Mouse (Mus musculus) testis, adult 2 months (tissue): ENCODE data around the gene Prdx1. TPM values are rescaled to one million over a fixed set of nuclear protein-coding genes. Genes with fewer than 3 reads are reported as not detected.
"Not testable (repeated sequence)": the region's sequence is repeated elsewhere in the genome, so short reads cannot be mapped to it uniquely, and the experiment has no call there.

Experiments
- H3K27ac ChIP-seq: fragments of 200-500 bp; 2 replicates; pipeline ENCODE4 v1.5.1; 2012; ENCODE audit warnings: low read depth, low read length; ENCODE audit not compliant: control insufficient read depth, insufficient read depth
- H3K27me3 ChIP-seq: fragments of 200-500 bp; 2 replicates; pipeline ENCODE4 v1.6.1; 2012; ENCODE audit warnings: mild to moderate bottlenecking, low read length, moderate library complexity; ENCODE audit not compliant: control insufficient read depth, insufficient read depth
- H3K36me3 ChIP-seq: fragments of 200-500 bp; 2 replicates; pipeline ENCODE4 v1.6.1; 2012; ENCODE audit warnings: mild to moderate bottlenecking, low read length; ENCODE audit not compliant: control insufficient read depth, insufficient read depth
- H3K4me1 ChIP-seq: fragments of 200-500 bp; 2 replicates; pipeline ENCODE4 v1.6.1; 2012; ENCODE audit warnings: low read length; ENCODE audit not compliant: control insufficient read depth, insufficient read depth
- H3K4me3 ChIP-seq: fragments of 200-500 bp; 2 replicates; pipeline ENCODE4 v1.5.1; 2012; ENCODE audit warnings: low read depth, mild to moderate bottlenecking, low read length, moderate library complexity, mixed read lengths; ENCODE audit not compliant: control insufficient read depth
- CTCF ChIP-seq: fragments of 200-500 bp; IDR thresholded peaks from 2 replicates; pipeline ENCODE4 v1.5.1; 2012; ENCODE audit warnings: low read depth, mild to moderate bottlenecking, inconsistent platforms, low read length, moderate library complexity; ENCODE audit not compliant: control insufficient read depth, insufficient read depth, insufficient replicate concordance
- POLR2A ChIP-seq: fragments of 200-500 bp; IDR thresholded peaks from 2 replicates; pipeline ENCODE4 v1.6.1; 2012; ENCODE audit warnings: low read depth, mild to moderate bottlenecking, inconsistent platforms, low read length, moderate library complexity; ENCODE audit not compliant: control insufficient read depth
- polyA plus RNA-seq: library from polyadenylated mRNA; depleted of rRNA; stranded (reverse); fragments of >200 nt; gene quantifications from 2 replicates; pipeline ENCODE4 v1.2.3, GENCODE M21; 2012

The Prdx1 gene
- polyA plus RNA-seq, 1 experiment = 77.9 TPM

- Histone ChIP-seq H3K4me3 (no peak overlapping the region), H3K27me3 (no peaks in the 10 kb centered on the region), H3K4me1 (no peaks in the 10 kb centered on the region; the same call in 1 of the 2 replicates), H3K36me3 (no peaks in the 10 kb centered on the region), H3K27ac (no peak overlapping the region)
- no peak for TF ChIP-seq POLR2A
- TF ChIP-seq CTCF = no peak
These were observed 24.5 kb upstream of the Prdx1 start for GRCm38 (mm10) chr4:116660829-116661228.

GRCm38 (mm10) chr4:116661998-116662397 lies 23.3 kb upstream of the Prdx1 start:
- no peaks in the 10 kb centered on the region for H3K27me3 ChIP-seq
- no peaks in the 10 kb centered on the region for H3K36me3 ChIP-seq
- no peak for TF ChIP-seq POLR2A
- no peak for TF ChIP-seq CTCF
- H3K4me3 ChIP-seq = no peak overlapping the region
- H3K27ac ChIP-seq = no peak overlapping the region
- no peaks in the 10 kb centered on the region; the same call in 1 of the 2 replicates for H3K4me1 ChIP-seq

GRCm38 (mm10) chr4:116666625-116667024 lies 18.7 kb upstream of the Prdx1 start:
- H3K4me1 ChIP-seq = no peaks in the 10 kb centered on the region
- H3K4me3 ChIP-seq = no peak overlapping the region
- TF ChIP-seq POLR2A = no peak
- TF ChIP-seq CTCF = no peak
- no peaks in the 10 kb centered on the region for H3K36me3 ChIP-seq
- no peaks in the 10 kb centered on the region for H3K27me3 ChIP-seq
- no peak overlapping the region for H3K27ac ChIP-seq

- H3K27ac ChIP-seq = peak overlapping the region; percentile 53; the same call in 1 of the 2 replicates
- no peaks in the 10 kb centered on the region for H3K27me3 ChIP-seq
- no peak overlapping the region for H3K4me3 ChIP-seq
- TF ChIP-seq POLR2A (no peak), CTCF (no peak)
- no peaks in the 10 kb centered on the region for H3K4me1 ChIP-seq
- no peaks in the 10 kb centered on the region for H3K36me3 ChIP-seq
These were observed 17.2 kb upstream of the Prdx1 start for GRCm38 (mm10) chr4:116668145-116668544.

- H3K27ac ChIP-seq = no peak overlapping the region
- no peak for TF ChIP-seq POLR2A
- no peak for TF ChIP-seq CTCF
These were observed 16.1 kb upstream of the Prdx1 start for GRCm38 (mm10) chr4:116669291-116669690.

GRCm38 (mm10) chr4:116672785-116673184 lies 12.6 kb upstream of the Prdx1 start:
- Histone ChIP-seq H3K4me3 (no peak overlapping the region), H3K4me1 (no peaks in the 10 kb centered on the region)
- TF ChIP-seq POLR2A (no peak), CTCF (no peak)

More at GRCm38 (mm10) chr4:116669291-116669690, 16.1 kb upstream of the Prdx1 start:
- H3K36me3 ChIP-seq = no peaks in the 10 kb centered on the region
- no peak overlapping the region for H3K4me3 ChIP-seq
- H3K4me1 ChIP-seq = no peaks in the 10 kb centered on the region
- no peaks in the 10 kb centered on the region for H3K27me3 ChIP-seq

GRCm38 (mm10) chr4:116674761-116675160 lies 10.6 kb upstream of the Prdx1 start:
- not testable (repeated sequence) for H3K36me3 ChIP-seq, H3K27me3 ChIP-seq, H3K27ac ChIP-seq, H3K4me1 ChIP-seq, H3K4me3 ChIP-seq

More at GRCm38 (mm10) chr4:116672785-116673184, 12.6 kb upstream of the Prdx1 start:
- H3K36me3 ChIP-seq = no peaks in the 10 kb centered on the region
- H3K27ac ChIP-seq = no peak overlapping the region
- H3K27me3 ChIP-seq = no peaks in the 10 kb centered on the region

- Histone ChIP-seq H3K27me3 (no peaks in the 10 kb centered on the region), H3K27ac (no peak overlapping the region), H3K4me1 (no peaks in the 10 kb centered on the region), H3K36me3 (no peaks in the 10 kb centered on the region), H3K4me3 (no peak overlapping the region)
- TF ChIP-seq CTCF (no peak), POLR2A (no peak)
These were observed 9.3 kb upstream of the Prdx1 start for GRCm38 (mm10) chr4:116676027-116676426.
